Mouse (Mus musculus) T-cell, adult 66 days (primary cell): Measurements from ENCODE around the gene Kif21a. TPM values are rescaled to one million over a fixed set of nuclear protein-coding genes. Genes with fewer than 3 reads are reported as not detected.

Experiments
- total RNA-seq, 2 experiments: library from RNA; stranded (reverse); gene quantifications; 3 replicates in 1 of 2; 4 replicates in 1 of 2; pipeline ENCODE4 v1.2.4; 2023

Gene Kif21a
- total RNA-seq = not detected

GRCm38 (mm10) chr15:91049496-91050441, at the start of gene Kif21a:
Kif21a (minus strand) TSS chr15:91049948.

Other genes with a start within 250 kb of the Kif21a start
- under 1 TPM; 0.12 to 0.23 TPM for gene Abcd2, start 141.9 kb upstream of the Kif21a start, total RNA-seq
- gene CN725425, start 149.5 kb upstream of the Kif21a start, total RNA-seq = not detected